Mouse (Mus musculus) lung, embryonic 14.5 days (tissue): ENCODE results near the gene Lif. TPM values are rescaled to one million over a fixed set of nuclear protein-coding genes. Genes with fewer than 3 reads are reported as not detected.
A peak's percentile ranks its signal among the peaks of the same experiment; 100 is the strongest.

Experiments used
- ATAC-seq: fragments of 200-750 bp; cut with Nextera tagmentation; 2 replicates; pipeline ENCODE4 v1.8.0; 2017; ENCODE audit warnings: mild to moderate bottlenecking, moderate TSS enrichment, moderate library complexity; ENCODE audit not compliant: insufficient read depth
- DNase-seq: peaks from one replicate; pipeline ENCODE4 v3.0.0-alpha.2; 2015
- H3K27ac ChIP-seq: fragments of 300-500 bp; sonication (generic); 2 replicates; pipeline ENCODE4 v1.5.1; 2014; ENCODE audit warnings: low read depth, mild to moderate bottlenecking, moderate library complexity
- H3K27me3 ChIP-seq: fragments of 300-500 bp; sonication (generic); 2 replicates; pipeline ENCODE4 v1.6.1; 2014; ENCODE audit warnings: low read length, control low read depth; ENCODE audit not compliant: insufficient read depth
- H3K36me3 ChIP-seq: fragments of 300-500 bp; sonication (generic); 2 replicates; pipeline ENCODE4 v1.6.1; 2014; ENCODE audit warnings: control low read depth; ENCODE audit not compliant: insufficient read depth
- H3K4me1 ChIP-seq: fragments of 300-500 bp; sonication (generic); 2 replicates; pipeline ENCODE4 v1.6.1; 2014; ENCODE audit warnings: antibody characterized with exemption, control low read depth; ENCODE audit not compliant: insufficient read depth
- H3K4me2 ChIP-seq: fragments of 300-500 bp; sonication (generic); 2 replicates; pipeline ENCODE4 v1.6.1; 2014; ENCODE audit warnings: mild to moderate bottlenecking
- H3K4me3 ChIP-seq: fragments of 300-500 bp; sonication (generic); 2 replicates; pipeline ENCODE4 v1.5.1; 2014; ENCODE audit warnings: low read depth, low read length
- H3K9ac ChIP-seq: fragments of 300-500 bp; sonication (generic); 2 replicates; pipeline ENCODE4 v1.6.1; 2014
- H3K9me3 ChIP-seq: fragments of 300-500 bp; sonication (generic); 2 replicates; pipeline ENCODE4 v1.6.1; 2016; ENCODE audit warnings: low read depth, low read length, control low read depth
- CTCF ChIP-seq: IDR thresholded peaks from 2 replicates; pipeline ENCODE4 v1.5.1; 2016; ENCODE audit warnings: antibody characterized with exemption, low read depth
- WGBS: fragments of 180-500 bp; shearing (Covaris S2); extraction: QIAGEN DNeasy Blood & Tissue Kit; methylation state at CpG from one replicate; pipeline ENCODE4 v1.1.7; 2014; 5-methylcytosine and 5-hydroxymethylcytosine counted together
- polyA plus RNA-seq: library from polyadenylated mRNA; unstranded; fragments of >200 nt; fragmentation: Nextera tagmentation; extraction: Ambion mirVana; gene quantifications from 2 replicates; pipeline ENCODE4 v1.2.1, GENCODE M21; 2014

The Lif gene
- polyA plus RNA-seq, 1 experiment from 2014 or later: 0.33 TPM

GRCm38 (mm10) chr11:4298615-4299014 lies 41.3 kb downstream of the Lif start:
- no peak for ATAC-seq
- H3K4me2 ChIP-seq: no peak overlapping the region
- TF ChIP-seq CTCF: no peak
- DNase-seq: no peak
- peaks cover 25% of the 10 kb centered on the region for H3K4me1 ChIP-seq
- no peak overlapping the region for H3K4me3 ChIP-seq
- no peaks in the 10 kb centered on the region for H3K36me3 ChIP-seq
- WGBS: 26% methylated on average over 7 of the region's 7 CpGs
- no peaks in the 10 kb centered on the region for H3K9me3 ChIP-seq
- no peak overlapping the region for H3K9ac ChIP-seq
- peaks cover 3% of the 10 kb centered on the region; the same call in 1 of the 2 replicates for H3K27me3 ChIP-seq
- no peak overlapping the region for H3K27ac ChIP-seq

GRCm38 (mm10) chr11:4299191-4299590 lies 41.8 kb downstream of the Lif start:
- Histone ChIP-seq H3K4me2 (no peak overlapping the region), H3K27ac (no peak overlapping the region), H3K4me1 (peaks cover 25% of the 10 kb centered on the region), H3K9ac (no peak overlapping the region), H3K27me3 (no peaks in the 10 kb centered on the region), H3K9me3 (no peaks in the 10 kb centered on the region), H3K36me3 (no peaks in the 10 kb centered on the region), H3K4me3 (no peak overlapping the region)
- WGBS: 18% methylated on average over 12 of the region's 12 CpGs
- no peak for TF ChIP-seq CTCF
- DNase-seq (peak; percentile 45), ATAC-seq (no peak)

GRCm38 (mm10) chr11:4299735-4300474 lies 42.5 kb downstream of the Lif start:
- Histone ChIP-seq H3K27ac (no peak overlapping the region), H3K36me3 (no peaks in the 10 kb centered on the region), H3K9ac (no peak overlapping the region), H3K27me3 (no peaks in the 10 kb centered on the region), H3K4me1 (peaks cover 24% of the 10 kb centered on the region), H3K4me2 (no peak overlapping the region), H3K9me3 (no peaks in the 10 kb centered on the region), H3K4me3 (no peak overlapping the region)
- no peak for DNase-seq
- ATAC-seq: no peak
- no peak for TF ChIP-seq CTCF
- WGBS: 57% methylated on average over 14 of the region's 14 CpGs

- H3K4me3 ChIP-seq: no peak overlapping the region
- WGBS: 62% methylated on average over 3 of the region's 3 CpGs
- H3K9ac ChIP-seq: no peak overlapping the region
- peak; percentile 30 for DNase-seq
- H3K9me3 ChIP-seq: no peaks in the 10 kb centered on the region
- H3K27me3 ChIP-seq: no peaks in the 10 kb centered on the region
- H3K36me3 ChIP-seq: no peaks in the 10 kb centered on the region
- peaks cover 22% of the 10 kb centered on the region for H3K4me1 ChIP-seq
- no peak for ATAC-seq
- no peak for TF ChIP-seq CTCF
- H3K27ac ChIP-seq: no peak overlapping the region
- H3K4me2 ChIP-seq: no peak overlapping the region
These were observed 43.3 kb downstream of the Lif start for GRCm38 (mm10) chr11:4300683-4301082.

- TF ChIP-seq CTCF: no peak
- ATAC-seq: no peak
- H3K36me3 ChIP-seq: no peaks in the 10 kb centered on the region
- WGBS: 31% methylated on average over 5 of the region's 5 CpGs
- no peaks in the 10 kb centered on the region for H3K27me3 ChIP-seq
- H3K4me3 ChIP-seq: no peak overlapping the region
- no peak overlapping the region for H3K4me2 ChIP-seq
- H3K9ac ChIP-seq: no peak overlapping the region
- peak overlapping the region; percentile 20; the same call in 1 of the 2 replicates for H3K27ac ChIP-seq
- H3K9me3 ChIP-seq: no peaks in the 10 kb centered on the region
- peaks cover 22% of the 10 kb centered on the region for H3K4me1 ChIP-seq
- DNase-seq: no peak
These were observed 45.1 kb downstream of the Lif start for GRCm38 (mm10) chr11:4302363-4302913.

- no peak for TF ChIP-seq CTCF
- H3K27me3 ChIP-seq: no peaks in the 10 kb centered on the region
- ATAC-seq (no peak), DNase-seq (no peak)
- H3K36me3 ChIP-seq: no peaks in the 10 kb centered on the region
- no peaks in the 10 kb centered on the region for H3K9me3 ChIP-seq
- no peak overlapping the region for H3K9ac ChIP-seq
- 50% methylated on average over 9 of the region's 9 CpGs for WGBS
- H3K4me3 ChIP-seq: no peak overlapping the region
- peak overlapping the region; percentile 20; the same call in 1 of the 2 replicates for H3K27ac ChIP-seq
- no peak overlapping the region for H3K4me2 ChIP-seq
- H3K4me1 ChIP-seq: peaks cover 22% of the 10 kb centered on the region
These were observed 45.7 kb downstream of the Lif start for GRCm38 (mm10) chr11:4303033-4303432.

GRCm38 (mm10) chr11:4304203-4304602 lies 46.8 kb downstream of the Lif start:
- Histone ChIP-seq H3K4me1 (peaks cover 17% of the 10 kb centered on the region), H3K9ac (no peak overlapping the region), H3K36me3 (no peaks in the 10 kb centered on the region), H3K27me3 (no peaks in the 10 kb centered on the region), H3K4me3 (no peak overlapping the region), H3K27ac (no peak overlapping the region), H3K4me2 (no peak overlapping the region), H3K9me3 (no peaks in the 10 kb centered on the region)
- no peak for TF ChIP-seq CTCF
- DNase-seq (no peak), ATAC-seq (no peak)
- WGBS: 70% methylated on average over 4 of the region's 4 CpGs
